Mouse (Mus musculus): ENCODE measurements around the gene Zfp341.

DNA sequence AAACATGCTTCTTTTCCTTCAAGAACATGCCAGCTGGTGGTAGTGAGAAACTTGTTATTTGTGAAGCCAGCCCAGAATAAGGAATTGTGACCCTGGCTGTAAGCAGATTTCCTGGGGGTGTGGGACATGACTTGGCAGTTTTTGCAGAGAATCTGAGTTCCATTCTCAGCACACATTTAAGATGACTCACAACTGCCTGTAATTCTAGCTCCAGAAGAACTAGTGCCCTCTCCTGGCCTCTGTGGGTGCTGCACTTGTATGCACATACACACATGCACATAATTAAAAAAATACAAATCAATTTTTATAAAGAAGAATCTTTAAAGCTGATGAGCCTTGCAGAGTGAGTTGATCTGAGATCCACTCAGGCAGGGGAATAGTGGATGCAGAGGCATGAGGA, 11.0 kb downstream of the Zfp341 start:
- TF ChIP-seq CTCF (IDR thresholded peaks at IDR 0.05; ENCODE audit: low read depth, low read length) (no peak), POLR2A (IDR thresholded peaks at IDR 0.05; ENCODE audit: insufficient read depth, low read length) (no peak)

Data from ES-Bruce4 (cell line).